Mouse (Mus musculus) thymus, adult 2 months (tissue): ENCODE results near the gene Arhgef18. TPM values are rescaled to one million over a fixed set of nuclear protein-coding genes. Genes with fewer than 3 reads are reported as not detected.

Experiments used
- DNase-seq: peaks from one replicate; pipeline ENCODE4 v3.0.0; 2021
- H3K27ac ChIP-seq: fragments of 200-500 bp; 2 replicates; pipeline ENCODE4 v1.5.1; 2012; ENCODE audit warnings: low read length, control low read depth; ENCODE audit not compliant: control insufficient read depth, insufficient read depth
- H3K27me3 ChIP-seq: fragments of 200-500 bp; 2 replicates; pipeline ENCODE4 v1.6.1; 2012; ENCODE audit warnings: mild to moderate bottlenecking, low read length, moderate library complexity, mixed read lengths; ENCODE audit not compliant: control insufficient read depth, insufficient read depth
- H3K36me3 ChIP-seq: fragments of 200-500 bp; 2 replicates; pipeline ENCODE4 v1.6.1; 2012; ENCODE audit warnings: mild to moderate bottlenecking, low read length, moderate library complexity; ENCODE audit not compliant: control insufficient read depth, insufficient read depth
- H3K4me1 ChIP-seq: fragments of 200-500 bp; replicated peaks from 2 replicates; pipeline ENCODE4 v1.6.1; 2012; ENCODE audit warnings: low read length; ENCODE audit not compliant: control insufficient read depth, insufficient read depth
- H3K4me3 ChIP-seq: fragments of 200-500 bp; 2 replicates; pipeline ENCODE4 v1.5.1; 2012; ENCODE audit warnings: mild to moderate bottlenecking, low read length, control low read depth, moderate library complexity; ENCODE audit not compliant: control insufficient read depth, insufficient read depth
- CTCF ChIP-seq: fragments of 200-500 bp; IDR thresholded peaks from 2 replicates; pipeline ENCODE4 v1.5.1; 2012; ENCODE audit warnings: mild to moderate bottlenecking, control low read depth, low read length, moderate library complexity, borderline replicate concordance; ENCODE audit not compliant: control insufficient read depth, poor library complexity, insufficient read depth; ENCODE audit errors: extremely low read depth
- POLR2A ChIP-seq: fragments of 200-500 bp; IDR thresholded peaks from 2 replicates; pipeline ENCODE4 v1.6.1; 2012; ENCODE audit warnings: mild to moderate bottlenecking, low read length, control low read depth, moderate library complexity; ENCODE audit not compliant: control insufficient read depth, poor library complexity, insufficient read depth; ENCODE audit errors: extremely low read depth
- WGBS: fragments of 180-500 bp; shearing (Covaris S2); methylation state at CpG from one replicate; pipeline ENCODE4 v1.1.7; 2018; 5-methylcytosine and 5-hydroxymethylcytosine counted together
- polyA plus RNA-seq: library from polyadenylated mRNA; depleted of rRNA; stranded (reverse); fragments of >200 nt; gene quantifications from 2 replicates; pipeline ENCODE4 v1.2.3, GENCODE M21; 2012

The Arhgef18 gene
- polyA plus RNA-seq, 1 experiment = 122 TPM

GRCm38 (mm10) chr8:3464309-3464708 lies 71.5 kb downstream of the Arhgef18 start:
- TF ChIP-seq POLR2A (no peak), CTCF (no peak)
- DNase-seq = peak; percentile 63
- no peak overlapping the region for H3K27ac ChIP-seq
- 66% methylated on average over 5 of the region's 5 CpGs for WGBS
- H3K27me3 ChIP-seq = no peaks in the 10 kb centered on the region
- peaks cover 5% of the 10 kb centered on the region; the same call in 1 of the 2 replicates for H3K4me1 ChIP-seq
- H3K4me3 ChIP-seq = no peak overlapping the region
- H3K36me3 ChIP-seq = no peaks in the 10 kb centered on the region

DNA sequence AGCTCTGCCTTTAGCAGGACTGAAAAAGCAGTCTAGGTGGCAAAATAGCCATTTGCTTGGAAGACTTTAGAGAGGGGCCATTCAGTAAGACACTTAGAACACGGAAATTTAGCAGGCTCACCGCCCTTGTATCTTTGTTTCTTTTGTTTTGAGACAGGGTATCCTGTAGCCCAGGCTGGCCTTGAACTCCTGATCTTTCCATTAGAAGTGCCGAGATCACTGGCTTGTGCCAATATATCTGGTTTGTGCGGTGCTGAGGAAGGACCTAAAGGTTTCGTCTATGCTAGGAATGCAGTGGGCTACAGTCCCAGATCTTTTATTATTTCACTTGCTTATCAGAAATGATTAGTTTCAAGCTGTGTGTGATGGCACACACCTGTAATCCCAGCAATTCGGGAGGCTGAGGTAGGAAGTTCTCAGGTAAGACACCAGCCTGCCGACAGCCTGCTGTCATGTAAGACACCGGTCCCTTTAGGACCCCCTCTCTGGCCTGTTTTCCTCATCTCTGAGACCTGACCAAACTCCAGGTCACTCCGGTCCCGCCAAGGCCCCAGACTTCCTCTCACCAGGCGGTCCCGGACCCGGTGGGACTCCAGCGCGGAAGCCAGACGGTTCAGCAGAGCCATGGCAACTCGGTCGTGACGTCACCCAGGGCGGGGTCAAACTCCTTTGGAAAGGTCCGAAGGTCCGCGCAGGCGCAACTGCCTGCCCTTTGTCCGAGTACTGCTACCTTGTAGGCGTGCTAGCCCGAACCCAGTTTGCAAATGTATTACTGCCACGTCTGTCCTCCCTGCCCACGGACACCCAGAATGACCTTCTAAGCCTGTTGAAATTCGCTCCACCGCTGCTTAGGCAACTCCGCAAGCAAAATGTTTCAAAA lies 74.4 kb downstream of the Arhgef18 start, which contains the start of gene Pex11g:
TSS of gene Pex11g (minus strand) at position 675 of the 880 bp plus-strand sequence.
- 8% methylated on average over 32 of the region's 32 CpGs for WGBS
- H3K27ac ChIP-seq = no peak within 1 kb of the TSS

DNA sequence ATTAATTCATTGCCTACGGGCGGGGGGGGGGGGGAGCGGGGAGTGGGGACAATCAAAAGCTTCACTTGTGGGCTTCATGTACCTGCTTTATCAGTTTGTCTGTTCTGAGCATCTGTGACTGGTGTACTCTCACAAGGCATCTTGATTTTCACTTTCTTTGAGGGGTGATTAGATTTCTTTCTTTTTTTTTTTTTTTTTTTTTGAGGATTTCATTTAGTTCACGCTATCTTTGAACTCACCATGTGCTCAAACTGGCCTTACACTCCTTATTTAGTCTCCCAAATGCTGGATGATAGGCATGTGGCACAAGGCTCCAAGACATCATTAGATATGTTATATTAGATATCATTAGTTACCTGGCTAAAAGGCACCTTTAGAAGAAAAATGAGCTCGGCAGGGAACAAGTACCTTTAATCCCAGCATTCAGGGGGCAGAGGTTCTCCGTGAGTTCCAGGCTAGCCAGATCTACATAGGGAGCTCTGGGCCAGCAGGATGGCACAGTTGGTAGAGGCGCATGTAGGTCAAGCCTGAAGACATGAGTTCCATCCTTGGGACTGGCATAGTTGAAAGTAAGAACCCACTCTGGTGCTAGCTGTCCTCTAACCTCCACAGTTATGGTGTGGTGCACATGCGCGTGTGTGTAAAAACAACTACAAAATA lies 75.2 kb downstream of the Arhgef18 start:
- H3K27me3 ChIP-seq = no peaks in the 10 kb centered on the region
- no peak for DNase-seq
- 52% methylated on average over 9 of the region's 9 CpGs for WGBS

More for the DNA sequence above, 74.4 kb downstream of the Arhgef18 start, which contains the start of gene Pex11g:
- H3K4me3 ChIP-seq = peak within 1 kb of the TSS; percentile 52
- peak; percentile 91 for DNase-seq
- peaks cover 5% of the 10 kb centered on the region; the same call in 1 of the 2 replicates for H3K4me1 ChIP-seq
- H3K36me3 ChIP-seq = no peaks in the 10 kb centered on the region
- TF ChIP-seq POLR2A (peak; percentile 43; the same call in 1 of the 2 replicates), CTCF (peak; percentile 35; the same call in 1 of the 2 replicates)
- no peaks in the 10 kb centered on the region for H3K27me3 ChIP-seq

DNA sequence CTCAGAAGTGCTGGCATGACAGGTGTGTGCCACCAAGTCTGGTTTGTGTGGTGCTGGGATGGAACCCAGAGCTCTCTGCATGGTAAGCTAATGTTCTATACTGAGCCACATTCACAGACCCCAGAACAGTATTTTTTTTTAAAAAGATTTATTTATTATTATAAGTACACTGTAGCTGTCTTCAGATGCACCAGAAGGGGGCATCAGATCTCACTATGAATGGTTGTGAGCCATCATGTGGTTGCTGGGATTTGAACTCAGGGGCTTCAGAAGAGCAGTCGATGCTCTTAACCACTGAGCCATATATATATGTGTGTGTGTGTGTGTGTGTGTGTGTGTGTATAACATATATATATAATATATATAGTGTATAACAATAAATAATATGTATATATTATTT lies 76.0 kb downstream of the Arhgef18 start:
- H3K36me3 ChIP-seq = no peaks in the 10 kb centered on the region
- 89% methylated on average over 1 of the region's 1 CpGs for WGBS
- H3K4me1 ChIP-seq = peaks cover 5% of the 10 kb centered on the region; the same call in 1 of the 2 replicates
- H3K27ac ChIP-seq = no peak overlapping the region
- H3K4me3 ChIP-seq = no peak overlapping the region
- TF ChIP-seq CTCF (no peak), POLR2A (no peak)
- DNase-seq = no peak
- no peaks in the 10 kb centered on the region for H3K27me3 ChIP-seq

More for the DNA sequence above, 75.2 kb downstream of the Arhgef18 start:
- H3K4me1 ChIP-seq = peaks cover 5% of the 10 kb centered on the region; the same call in 1 of the 2 replicates
- TF ChIP-seq CTCF = no peak
- TF ChIP-seq POLR2A = no peak
- no peaks in the 10 kb centered on the region for H3K36me3 ChIP-seq
- peak overlapping the region; percentile 52 for H3K4me3 ChIP-seq
- no peak overlapping the region for H3K27ac ChIP-seq

GRCm38 (mm10) chr8:3470562-3470961 lies 77.8 kb downstream of the Arhgef18 start, which contains the start of gene Tex45:
TSS of gene Tex45 (plus strand) at chr8:3470862.
- peaks cover 5% of the 10 kb centered on the region; the same call in 1 of the 2 replicates for H3K4me1 ChIP-seq
- H3K4me3 ChIP-seq = no peak within 1 kb of the TSS
- no peaks in the 10 kb centered on the region for H3K36me3 ChIP-seq
- no peaks in the 10 kb centered on the region for H3K27me3 ChIP-seq
- no peak for DNase-seq
- TF ChIP-seq POLR2A (no peak), CTCF (no peak)
- H3K27ac ChIP-seq = no peak within 1 kb of the TSS

- H3K4me1 ChIP-seq = peaks cover 4% of the 10 kb centered on the region; the same call in 1 of the 2 replicates
- DNase-seq = no peak
- H3K27me3 ChIP-seq = no peaks in the 10 kb centered on the region; the same call in 1 of the 2 replicates
- H3K4me3 ChIP-seq = no peak overlapping the region
- no peaks in the 10 kb centered on the region for H3K36me3 ChIP-seq
- no peak overlapping the region for H3K27ac ChIP-seq
- WGBS = 35% methylated on average over 37 of the region's 37 CpGs
- TF ChIP-seq CTCF (no peak), POLR2A (no peak)
Observed at GRCm38 (mm10) chr8:3475715-3476429, 83.1 kb downstream of the Arhgef18 start.
